Comparison of ENCODE assay signal across 25 mouse cellular contexts in genomic region chr5:105706635-105707034, GRCm38 (mm10). TPM values are rescaled to one million over a fixed set of nuclear protein-coding genes. Genes with fewer than 3 reads are reported as not detected.
DNase-seq lines count a peak whose midpoint lies in the region; ATAC-seq and TF ChIP-seq lines count a peak whose summit lies in the region.
"Had no signal": no experiment of that assay in that cellular context is flagged by ENCODE, and none has a peak within 500 bp of the region (broad histone marks: within the 10 kb centered on the region; RNA-seq: fewer than 3 reads in every experiment).

No protein-coding gene starts in this region.

- H3K4me3 ChIP-seq in kidney, adult 2 months (ENCODE audit: insufficient read depth, low read depth, low read length) = no peak overlapping the region
- H3K4me3 ChIP-seq in kidney, embryonic 16.5 days (ENCODE audit: low read length) = no peak overlapping the region
- peak overlapping the region; percentile 23; the same call in 1 of the 2 replicates for H3K4me3 ChIP-seq in E14TG2a.4 (replicated peaks; ENCODE audit: low read length)
- no peak overlapping the region for H3K4me3 ChIP-seq in bone marrow macrophage, adult 2 months (ENCODE audit: insufficient read depth, low read length)
- H3K4me3 ChIP-seq: forebrain, embryonic 10.5 days; heart, embryonic 15.5 days; hindbrain, embryonic 15.5 days; limb, embryonic 10.5 days; liver, embryonic 15.5 days; lung, embryonic 15.5 days had no signal

- H3K36me3 ChIP-seq in kidney, adult 2 months (ENCODE audit: control insufficient read depth, insufficient read depth, low read length) = no peaks in the 10 kb centered on the region
- 0 out of 2 replicates have a peak, but pooled peaks cover 5% of the 10 kb centered on the region for H3K36me3 ChIP-seq in kidney, embryonic 16.5 days (ENCODE audit: insufficient read depth, low read length)
- peaks cover 83% of the 10 kb centered on the region for H3K36me3 ChIP-seq in E14TG2a.4 (ENCODE audit: insufficient read depth, low read length)
- H3K36me3 ChIP-seq: G1E; heart, embryonic 15.5 days; hindbrain, embryonic 15.5 days; lung, embryonic 15.5 days had no signal

- no peak overlapping the region for H3K4me2 ChIP-seq in kidney, embryonic 16.5 days (replicated peaks; ENCODE audit: low read depth, low read length)
- H3K4me2 ChIP-seq: heart, embryonic 15.5 days; hindbrain, embryonic 15.5 days; liver, embryonic 15.5 days; lung, embryonic 15.5 days; midbrain, embryonic 11.5 days had no signal

- peaks cover 19% of the 10 kb centered on the region; the same call in 1 of the 2 replicates for H3K4me1 ChIP-seq in kidney, adult 2 months (ENCODE audit: control insufficient read depth, insufficient read depth, low read length)
- H3K4me1 ChIP-seq in kidney, embryonic 16.5 days (ENCODE audit: insufficient read depth, low read length) = peaks cover 41% of the 10 kb centered on the region
- H3K4me1 ChIP-seq in E14TG2a.4 (replicated peaks; ENCODE audit: low read depth, low read length) = peaks cover 88% of the 10 kb centered on the region
- peaks cover 60% of the 10 kb centered on the region for H3K4me1 ChIP-seq in bone marrow macrophage, adult 2 months (ENCODE audit: control insufficient read depth, insufficient read depth, low read length)

- ATAC-seq in kidney, embryonic 16.5 days (ENCODE audit: low FRiP score, low TSS enrichment) = no peak
- peak; percentile 23 for ATAC-seq in megakaryocyte, adult 5-6 weeks (ENCODE audit: poor library complexity, severe bottlenecking)
- ATAC-seq: CD4-positive, CD25-positive, alpha-beta regulatory T cell, adult 4 months; forebrain, embryonic 16.5 days had no signal

- no peaks in the 10 kb centered on the region for H3K9me3 ChIP-seq in kidney, embryonic 16.5 days (ENCODE audit: low read length)
- H3K9me3 ChIP-seq in E14TG2a.4 (ENCODE audit: low read length) = peaks cover 72% of the 10 kb centered on the region
- H3K9me3 ChIP-seq: heart, embryonic 15.5 days; hindbrain, embryonic 15.5 days; limb, embryonic 10.5 days; liver, embryonic 15.5 days; lung, embryonic 15.5 days had no signal

- H3K9ac ChIP-seq in kidney, embryonic 16.5 days (replicated peaks; ENCODE audit: low read length) = no peak overlapping the region
- H3K9ac ChIP-seq: heart, embryonic 15.5 days; hindbrain, embryonic 15.5 days; liver, embryonic 15.5 days; lung, embryonic 15.5 days had no signal

- TF ChIP-seq CTCF in kidney, adult 2 months (conservative IDR thresholded peaks at IDR 0.05; ENCODE audit: insufficient read depth, insufficient read length, low read depth, low read length) = no peak
- no peak for TF ChIP-seq CTCF in E14TG2a.4 (conservative IDR thresholded peaks at IDR 0.05; ENCODE audit: low read length)
- TF ChIP-seq CTCF in bone marrow macrophage, adult 2 months (IDR thresholded peaks at IDR 0.05; ENCODE audit: low read depth, low read length) = no peak

- DNase-seq in kidney, adult 2 months = peak; percentile 67
- DNase-seq in gastrocnemius, postnatal 4 days (ENCODE audit: low spot score in 2 of 2) = no peak
- no peak for DNase-seq in layer of hippocampus, adult 18-20 months (ENCODE audit: low spot score in 2 of 2)
- DNase-seq: adrenal gland, postnatal 10 days; cerebellum, adult 9-11 months; gastrocnemius, postnatal 10 days; heart, postnatal 4 days; liver; lung, postnatal 36 days; right cerebral cortex, postnatal 4 days; thymus, adult 2 months had no signal

- no peaks in the 10 kb centered on the region for H3K27me3 ChIP-seq in kidney, adult 2 months (replicated peaks; ENCODE audit: control insufficient read depth, insufficient read depth, low read length)
- no peaks in the 10 kb centered on the region for H3K27me3 ChIP-seq in kidney, embryonic 16.5 days (ENCODE audit: insufficient read depth, low read length)
- H3K27me3 ChIP-seq in E14TG2a.4 (ENCODE audit: insufficient read depth, low read length) = no peaks in the 10 kb centered on the region
- H3K27me3 ChIP-seq: heart, embryonic 15.5 days; hindbrain, embryonic 15.5 days; liver, embryonic 15.5 days; lung, embryonic 15.5 days had no signal

- 44% methylated on average over 11 of the region's 11 CpGs for WGBS in kidney, adult 2 months
- 53% methylated on average over 11 of the region's 11 CpGs for WGBS in kidney, embryonic 16.5 days

- TF ChIP-seq POLR2A in kidney, adult 2 months (IDR thresholded peaks at IDR 0.05; ENCODE audit: low read depth, low read length) = no peak
- no peak for TF ChIP-seq POLR2A in bone marrow macrophage, adult 2 months (IDR thresholded peaks at IDR 0.05; ENCODE audit: borderline replicate concordance, low read depth, low read length)

- no peak overlapping the region for H3K27ac ChIP-seq in kidney, adult 2 months (ENCODE audit: insufficient read depth, low read depth, low read length)
- no peak overlapping the region for H3K27ac ChIP-seq in kidney, embryonic 16.5 days (ENCODE audit: low read length)
- peak overlapping the region; percentile 42 for H3K27ac ChIP-seq in bone marrow macrophage, adult 2 months (ENCODE audit: insufficient read depth, low read depth, low read length)
- H3K27ac ChIP-seq: forebrain, embryonic 10.5 days; heart, embryonic 15.5 days; hindbrain, embryonic 15.5 days; limb, embryonic 10.5 days; liver, embryonic 15.5 days; lung, embryonic 15.5 days had no signal

RNA-seq across cellular contexts. Expression of gene Lrrc8d, which starts 6.9 kb away (rescaled TPM):
- 34.4 and 35.4 TPM in 2 replicates for polyA plus RNA-seq in kidney, adult 2 months (2012; rRNA removed)
- 28.6 and 33.4 TPM in 2 replicates for polyA plus RNA-seq in kidney, embryonic 16.5 days (2015; fragmentation: Nextera tagmentation; extraction: Ambion mirVana)
- polyA plus RNA-seq in bone marrow macrophage, adult 2 months (2012; ENCODE audit: insufficient read depth, insufficient read length, missing spikeins) = 30.8 and 37.1 TPM in 2 replicates
- 79.7 and 88.1 TPM in 2 replicates for total RNA-seq in megakaryocyte, adult 5-6 weeks (2015)
- 38.6 and 50.0 TPM in 2 replicates for total RNA-seq in megakaryocyte, adult 5-6 weeks (2017)
- 10 to 100 TPM; 13.8 to 19.2 TPM for total RNA-seq in gastrocnemius, postnatal 4 days (2021)
- 10 to 100 TPM; 46.8 to 47.8 TPM for total RNA-seq in layer of hippocampus, adult 18-20 months (2021)
- polyA plus RNA-seq: G1E had no signal
